Mouse (Mus musculus) embryo, embryonic 9.5 days (tissue): Measurements from ENCODE around the gene Zcchc10.
"Not testable (repeated sequence)": the region's sequence is repeated elsewhere in the genome, so short reads cannot be mapped to it uniquely, and the experiment has no call there.

Experiments used
- DNase-seq: peaks from one replicate; pipeline ENCODE4 v3.0.0-alpha.2; 2017; ENCODE audit errors: extremely low spot score

The Zcchc10 gene

GRCm38 (mm10) chr11:53324512-53324968, at the start of gene Zcchc10:
Gene Zcchc10 (plus strand): TSS chr11:53324679.
- peak; percentile 89 for DNase-seq

GRCm38 (mm10) chr11:53275358-53275757, 49.1 kb upstream of the Zcchc10 start:
- DNase-seq, result no peak

GRCm38 (mm10) chr11:53278411-53278810, 46.1 kb upstream of the Zcchc10 start:
- DNase-seq, result no peak

- DNase-seq, result no peak
Observed at GRCm38 (mm10) chr11:53285885-53286284, 38.6 kb upstream of the Zcchc10 start.

- DNase-seq, result not testable (repeated sequence)
Observed at GRCm38 (mm10) chr11:53290187-53290586, 34.3 kb upstream of the Zcchc10 start.

- no peak for DNase-seq
Observed at GRCm38 (mm10) chr11:53290871-53291270, 33.6 kb upstream of the Zcchc10 start.

- DNase-seq, result no peak
Observed at GRCm38 (mm10) chr11:53294441-53294840, 30.0 kb upstream of the Zcchc10 start.

- no peak for DNase-seq
Observed at GRCm38 (mm10) chr11:53296880-53297279, 27.6 kb upstream of the Zcchc10 start.

- no peak for DNase-seq
Observed at GRCm38 (mm10) chr11:53297947-53298860, 26.3 kb upstream of the Zcchc10 start.

GRCm38 (mm10) chr11:53299551-53300329, 24.7 kb upstream of the Zcchc10 start:
- DNase-seq, result peak; percentile 42

- DNase-seq, result peak; percentile 97
Observed at GRCm38 (mm10) chr11:53300330-53301166, 23.9 kb upstream of the Zcchc10 start, which contains the start of gene Hspa4. Gene Hspa4 (minus strand): TSS chr11:53300457.

GRCm38 (mm10) chr11:53301167-53301515, 23.3 kb upstream of the Zcchc10 start:
- DNase-seq, result no peak

- no peak for DNase-seq
Observed at GRCm38 (mm10) chr11:53304044-53304840, 20.2 kb upstream of the Zcchc10 start.

GRCm38 (mm10) chr11:53306965-53307364, 17.5 kb upstream of the Zcchc10 start:
- no peak for DNase-seq

- DNase-seq, result no peak
Observed at GRCm38 (mm10) chr11:53307558-53308065, 16.9 kb upstream of the Zcchc10 start.

GRCm38 (mm10) chr11:53308251-53308864, 16.1 kb upstream of the Zcchc10 start:
- no peak for DNase-seq

GRCm38 (mm10) chr11:53308884-53309310, 15.6 kb upstream of the Zcchc10 start:
- DNase-seq, result no peak

- no peak for DNase-seq
Observed at GRCm38 (mm10) chr11:53311385-53311784, 13.1 kb upstream of the Zcchc10 start.

- not testable (repeated sequence) for DNase-seq
Observed at GRCm38 (mm10) chr11:53312823-53313222, 11.7 kb upstream of the Zcchc10 start.

- no peak for DNase-seq
Observed at GRCm38 (mm10) chr11:53314770-53315173, 9.7 kb upstream of the Zcchc10 start.
